Mouse (Mus musculus): ENCODE results near the gene Ccdc74a.

Ccdc74a gene

DNA sequence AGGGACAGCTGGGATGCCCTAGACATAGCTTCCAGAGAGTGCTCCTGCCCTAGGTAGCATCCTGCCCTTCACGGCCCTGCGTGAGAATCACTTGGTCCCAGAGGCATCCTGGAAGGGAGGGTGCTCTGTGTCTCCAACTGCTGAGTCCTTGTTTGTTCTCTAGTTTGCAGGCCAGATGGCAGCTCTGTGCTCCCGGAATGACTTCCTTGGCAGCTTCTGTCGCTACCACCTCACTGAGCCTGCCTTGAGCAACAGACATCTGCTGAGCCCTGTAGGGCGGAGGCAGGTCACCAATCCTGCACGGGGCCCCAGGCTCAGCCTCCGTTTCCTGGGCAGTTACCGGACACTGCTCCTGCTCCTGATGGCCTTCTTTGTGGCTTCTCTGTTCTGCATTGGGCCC, 4.0 kb upstream of the Ccdc74a start:
- DNase-seq: no peak

DNA sequence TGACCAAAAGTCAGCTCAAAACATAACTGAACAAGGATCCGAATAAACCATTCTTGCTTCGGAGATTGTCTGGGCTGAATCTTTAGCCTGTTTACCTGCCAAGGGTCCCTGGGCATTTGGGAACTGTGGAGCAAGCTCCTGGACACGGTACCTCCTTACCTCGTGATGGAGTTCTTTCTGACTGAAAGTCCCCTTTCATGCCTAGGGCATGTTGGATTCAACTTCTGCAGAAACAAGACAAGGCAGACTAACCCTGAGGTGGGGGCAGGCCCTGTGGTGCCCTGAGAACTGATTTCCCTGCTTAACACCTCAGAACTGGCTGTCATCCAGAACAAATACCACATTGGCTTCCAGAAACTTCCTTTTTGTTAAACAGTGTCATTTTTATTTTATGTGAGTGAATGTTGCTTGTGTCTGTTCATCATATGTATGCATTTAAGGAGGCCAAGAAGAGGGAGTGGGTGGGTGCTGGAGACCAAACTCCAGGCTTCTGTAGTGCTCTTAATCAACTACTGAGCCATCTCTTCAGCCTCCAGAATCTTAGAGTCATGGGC, 2.8 kb upstream of the Ccdc74a start:
- no peak for DNase-seq

DNA sequence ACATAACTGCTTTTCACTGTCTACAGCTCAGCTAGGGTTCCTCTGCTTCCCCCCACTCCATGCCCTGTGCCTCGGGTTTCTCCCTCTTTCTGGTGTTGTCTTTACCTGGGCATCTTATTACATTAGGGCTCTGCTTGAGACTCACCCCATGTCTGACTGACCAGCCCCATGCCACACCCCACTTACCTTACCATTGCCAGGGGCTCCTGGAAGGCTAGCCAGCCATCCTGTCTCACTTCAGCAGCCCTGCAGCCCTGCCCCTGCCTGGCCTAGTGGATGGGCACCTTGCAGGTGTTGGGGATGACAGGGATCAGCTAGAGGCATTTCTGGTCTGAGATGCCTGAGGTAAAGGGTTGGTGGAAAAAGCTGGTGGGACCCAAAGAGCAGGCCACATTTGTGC, 886 bp downstream of the Ccdc74a start:
- DNase-seq: no peak

DNA sequence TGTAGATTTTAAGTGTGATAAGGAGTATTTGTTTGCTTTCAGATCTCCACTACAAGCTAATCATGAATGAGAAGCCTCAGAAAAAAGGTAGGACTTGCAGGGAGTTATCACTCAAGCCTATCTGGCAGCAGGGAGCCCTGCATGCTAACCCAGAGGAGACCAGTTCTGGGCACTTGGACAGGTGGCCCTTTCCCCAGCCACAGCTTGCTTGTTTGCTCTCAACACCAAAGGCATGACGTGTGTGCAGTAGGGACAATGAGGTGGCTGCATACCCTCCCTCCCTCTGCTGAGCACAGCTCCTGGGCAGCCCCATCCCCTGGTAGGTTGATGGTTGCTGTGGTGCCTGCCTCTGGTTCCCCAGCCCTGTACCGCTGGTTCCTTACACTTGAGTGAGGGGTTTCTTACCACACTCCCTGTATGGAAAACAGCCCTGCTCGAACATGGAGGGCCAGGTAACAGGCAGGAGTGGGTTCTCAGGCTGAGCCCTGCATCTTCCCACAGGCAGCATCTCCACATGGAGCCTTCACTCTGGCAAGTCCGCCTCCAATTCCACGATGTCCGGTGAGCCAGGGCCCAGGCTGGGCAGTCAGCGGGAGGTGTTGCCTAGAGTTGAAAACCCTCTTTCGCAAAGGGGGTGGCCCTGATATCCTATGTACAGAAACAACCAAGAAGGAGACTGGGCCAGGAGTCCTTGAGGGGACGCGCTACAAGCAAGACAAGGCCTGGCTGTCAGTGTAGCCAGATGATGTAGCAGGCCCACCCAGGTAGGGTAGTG, 1.5 kb downstream of the Ccdc74a start:
- DNase-seq: no peak

DNA sequence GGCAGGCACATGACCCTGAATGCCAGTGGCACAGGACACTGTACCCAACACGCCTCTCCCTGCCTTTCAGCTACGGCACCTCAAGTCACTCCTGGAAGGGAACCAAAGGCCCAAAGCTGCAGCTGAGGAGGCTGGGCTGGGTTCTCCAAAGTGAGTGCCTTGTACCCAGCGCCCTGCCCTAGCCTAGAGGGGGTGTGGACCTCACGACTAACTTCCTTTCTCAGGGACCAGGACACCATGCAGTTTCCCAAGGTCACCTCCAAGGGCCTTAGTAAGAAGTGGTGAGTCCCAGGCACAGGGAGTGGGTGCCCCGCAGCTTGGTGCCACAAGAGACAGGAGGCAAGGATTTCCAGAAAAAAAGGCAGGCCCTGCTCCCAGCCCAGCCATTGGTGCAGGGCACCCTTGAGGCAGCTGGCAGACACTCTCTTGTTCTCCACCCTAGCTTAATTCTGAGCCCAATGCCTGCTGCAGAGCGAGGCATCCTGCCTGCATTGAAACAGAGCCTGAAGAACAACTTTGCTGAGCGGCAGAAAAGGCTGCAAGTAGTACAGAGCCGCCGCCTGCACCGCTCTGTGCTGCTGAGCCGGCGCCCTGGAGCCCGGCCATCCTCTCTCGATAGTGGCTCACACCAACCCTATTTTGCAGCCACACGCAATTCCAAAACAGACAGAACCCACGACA, 3.8 kb downstream of the Ccdc74a start:
- DNase-seq: no peak

DNA sequence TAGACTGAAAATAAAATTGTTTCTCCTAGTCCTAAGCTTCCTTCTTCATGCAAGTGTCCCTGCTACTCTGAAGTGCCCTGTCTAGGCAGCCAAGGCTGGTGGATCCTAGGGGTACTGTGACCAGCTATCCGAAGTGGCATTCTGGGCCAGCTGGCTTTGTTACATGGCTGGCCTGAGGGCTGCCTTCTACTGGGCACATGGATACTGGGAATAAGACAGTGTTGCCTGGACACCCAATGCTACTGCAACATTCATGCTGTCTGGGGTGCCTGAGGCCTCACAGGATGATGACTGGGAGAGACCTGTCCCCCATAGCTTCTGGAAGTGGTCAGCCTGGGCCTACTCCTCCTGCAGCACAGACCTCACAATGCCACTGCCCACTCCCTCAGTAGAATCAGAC, 4.4 kb downstream of the Ccdc74a start:
- DNase-seq: no peak

DNA sequence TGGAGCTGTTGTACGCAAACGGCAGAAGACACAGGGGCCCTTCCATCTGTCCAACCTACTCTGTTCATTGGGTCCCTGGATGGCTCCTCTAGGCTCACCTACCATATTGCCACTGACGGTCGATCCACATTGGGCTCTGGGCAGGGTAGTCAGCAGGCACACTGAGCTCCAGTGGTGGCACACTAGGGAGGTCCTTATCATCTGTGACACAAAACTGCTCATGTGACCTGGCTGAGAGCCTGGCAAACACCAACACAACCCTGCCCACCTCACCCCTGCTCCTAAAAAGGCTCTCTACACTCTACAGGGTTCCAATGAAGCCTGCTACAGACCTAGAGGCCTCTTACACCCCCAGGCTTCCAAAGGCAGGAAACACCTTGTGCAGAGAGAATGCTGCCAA, 6.3 kb downstream of the Ccdc74a start:
- no peak for DNase-seq

DNA sequence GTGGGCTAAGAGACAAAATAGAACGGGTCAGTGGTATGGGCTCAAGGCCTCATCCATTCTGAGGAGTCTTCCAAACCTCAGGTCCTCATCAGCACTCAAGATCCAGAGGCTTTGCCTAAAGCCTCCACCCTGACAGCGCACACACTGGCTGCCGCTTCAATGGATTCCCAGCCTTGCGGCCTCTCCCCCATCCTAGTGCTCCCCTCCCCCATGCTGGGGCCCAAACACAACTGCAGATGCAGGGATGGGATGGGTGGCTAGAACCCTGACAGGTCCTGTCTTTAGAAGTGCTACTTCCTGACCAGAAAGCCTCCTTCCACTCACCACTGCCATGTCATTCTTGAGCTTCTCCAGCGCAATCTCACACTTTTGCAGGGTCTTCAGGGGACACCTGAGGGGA, 7.3 kb downstream of the Ccdc74a start:
- no peak for DNase-seq

DNA sequence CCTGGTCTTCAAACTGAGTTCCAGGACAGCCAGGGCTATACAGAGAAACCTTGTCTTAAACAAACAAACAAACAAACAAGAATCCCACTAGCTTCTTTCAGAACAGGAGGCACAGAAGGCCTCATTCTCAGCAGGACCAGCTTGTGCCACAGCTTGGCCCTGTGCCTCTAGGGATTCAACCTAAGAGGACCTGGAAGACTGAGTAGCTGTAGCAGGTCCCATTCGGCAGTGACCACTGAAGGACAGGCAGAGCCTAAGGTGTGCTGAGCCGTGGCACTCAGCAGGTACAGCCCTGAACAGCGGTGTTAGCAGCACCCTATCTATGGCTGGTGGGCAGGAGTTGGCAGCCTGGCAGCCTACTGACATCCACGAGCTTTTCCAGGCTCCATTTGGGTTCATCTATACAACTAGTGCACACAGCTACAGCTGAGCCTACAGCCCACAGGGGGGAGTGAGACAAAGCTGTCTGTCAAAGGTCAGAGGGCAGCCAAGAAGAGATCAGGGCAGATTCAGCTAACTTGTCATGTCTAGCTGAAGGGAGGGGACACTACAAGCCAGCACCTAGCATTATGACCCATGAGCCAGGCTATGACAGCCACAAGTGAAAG, 8.0 kb downstream of the Ccdc74a start:
- DNase-seq: no peak

DNA sequence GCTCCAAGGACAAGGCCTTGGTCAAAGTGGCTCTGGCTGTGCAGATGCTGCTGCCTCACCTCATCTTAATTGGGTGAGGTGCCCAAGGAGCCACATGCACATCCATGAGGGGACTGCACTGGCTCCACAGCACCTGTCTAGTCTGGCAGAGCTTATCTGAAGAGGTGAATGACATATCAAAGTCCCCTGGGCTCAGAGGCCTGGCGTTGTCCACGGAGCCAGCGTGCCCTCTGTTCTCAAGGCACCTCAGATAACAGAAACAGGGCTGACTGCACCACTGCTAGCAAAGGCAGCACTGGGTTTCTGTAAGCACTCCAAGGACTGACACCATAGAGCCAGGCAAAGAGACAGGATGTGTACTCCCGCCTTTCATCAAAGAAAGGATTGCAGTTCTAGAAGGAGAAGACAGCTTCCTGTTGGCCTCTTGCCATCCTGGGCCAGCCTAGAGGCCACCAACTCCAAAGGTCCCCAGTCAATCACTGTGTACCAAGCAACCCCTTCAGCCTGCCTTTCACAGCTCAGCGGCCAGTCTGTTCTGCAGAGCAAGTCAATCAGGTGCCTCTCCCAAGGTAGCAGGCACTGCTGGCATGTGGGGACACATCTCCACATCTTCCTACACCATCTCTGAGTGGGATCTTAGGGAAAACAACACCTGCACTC, 10.1 kb downstream of the Ccdc74a start:
- DNase-seq: no peak

DNA sequence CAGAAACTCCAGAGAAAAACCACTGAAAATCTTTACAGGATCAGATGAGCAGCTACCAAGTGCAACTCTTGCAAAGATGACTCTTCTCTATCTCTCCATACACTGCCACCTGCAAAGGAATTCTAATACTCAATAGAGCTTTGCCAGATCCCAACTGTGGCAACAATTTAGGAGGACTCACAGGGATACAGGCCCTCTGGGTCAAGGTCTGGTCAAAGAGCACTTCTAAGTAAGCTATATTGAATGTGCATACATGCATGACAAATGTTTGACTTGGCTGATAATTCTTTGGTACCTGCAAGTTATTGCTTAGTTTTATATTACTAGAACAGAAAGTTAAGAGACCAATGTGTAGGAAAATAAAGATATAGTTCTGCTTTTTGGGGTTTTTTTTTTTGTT, 19.3 kb downstream of the Ccdc74a start:
- no peak for DNase-seq

DNA sequence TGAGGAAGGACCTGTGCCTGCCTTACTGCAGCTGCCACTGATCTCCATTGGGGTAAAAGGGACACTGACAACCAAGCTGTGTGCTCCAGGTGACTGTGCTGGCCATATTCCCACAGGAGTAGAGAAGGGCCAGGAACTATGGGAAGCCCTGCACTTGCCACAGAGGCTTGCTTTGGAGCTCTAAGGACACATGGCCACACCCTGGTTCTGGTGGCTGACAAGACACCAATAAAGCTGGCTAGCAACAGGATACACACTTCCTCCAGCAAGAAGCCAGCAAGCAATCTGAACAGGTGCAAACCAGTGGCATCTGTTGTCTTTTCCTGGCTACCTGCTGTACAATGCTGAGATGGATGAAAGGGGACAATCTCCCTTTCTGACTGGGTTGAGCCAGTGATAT, 23.6 kb downstream of the Ccdc74a start:
- DNase-seq: no peak

DNA sequence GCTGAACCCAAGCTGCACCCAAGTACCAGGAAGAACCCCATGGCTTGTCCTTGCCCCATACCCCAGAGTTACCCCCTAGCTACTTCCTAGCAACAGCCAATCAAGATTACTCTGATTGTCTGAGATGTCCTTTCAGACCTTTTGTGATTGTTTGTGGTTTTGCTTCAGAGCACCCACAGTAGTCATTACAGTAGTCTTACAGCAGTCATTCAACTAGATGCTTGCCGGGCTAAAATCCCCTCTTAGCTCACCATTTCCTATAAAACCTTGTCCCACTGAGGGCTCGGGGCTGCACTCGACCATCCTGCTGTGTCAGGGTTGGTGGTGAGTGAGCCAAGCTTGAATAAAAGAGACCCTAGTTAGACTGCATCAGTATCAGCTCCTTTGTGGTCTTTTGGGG, 48.6 kb downstream of the Ccdc74a start:
- no peak for DNase-seq

All from thymus, postnatal 36 days (tissue).